Mouse (Mus musculus) cerebellum, adult 8-10 months (tissue): ENCODE measurements around the gene Diaph3.
"Not testable (repeated sequence)": the region's sequence is repeated elsewhere in the genome, so short reads cannot be mapped to it uniquely, and the experiment has no call there.

Experiments
- DNase-seq: peaks from one replicate; pipeline ENCODE4 v3.0.0; 2022

Gene Diaph3

DNA sequence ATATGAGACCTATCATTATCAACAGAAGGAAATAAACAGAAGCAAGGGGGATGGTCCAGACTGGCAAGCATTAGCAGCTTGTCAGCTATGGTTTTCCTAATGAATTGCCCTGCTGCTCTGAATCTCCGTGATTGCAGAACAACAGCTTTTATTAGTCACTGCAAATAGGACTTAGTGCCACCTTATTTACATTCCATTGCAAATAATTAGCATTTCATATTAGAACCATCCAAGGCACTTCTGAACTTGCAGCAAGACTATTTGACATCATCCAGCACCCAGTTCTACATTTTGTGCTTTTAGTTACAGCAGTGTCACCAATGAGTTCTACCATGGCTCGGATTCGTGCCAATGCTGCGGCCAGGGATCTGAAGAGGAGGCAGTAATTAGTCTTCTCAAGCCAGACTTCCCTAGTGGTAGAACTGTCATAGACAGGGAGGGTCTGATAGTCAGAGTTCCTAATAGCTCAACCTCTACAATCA is 411.4 kb downstream of the Diaph3 start:
- no peak for DNase-seq

GRCm38 (mm10) chr14:86727538-86728045 is 413.4 kb downstream of the Diaph3 start:
- DNase-seq = no peak

GRCm38 (mm10) chr14:86721768-86722167 is 419.3 kb downstream of the Diaph3 start:
- no peak for DNase-seq

DNA sequence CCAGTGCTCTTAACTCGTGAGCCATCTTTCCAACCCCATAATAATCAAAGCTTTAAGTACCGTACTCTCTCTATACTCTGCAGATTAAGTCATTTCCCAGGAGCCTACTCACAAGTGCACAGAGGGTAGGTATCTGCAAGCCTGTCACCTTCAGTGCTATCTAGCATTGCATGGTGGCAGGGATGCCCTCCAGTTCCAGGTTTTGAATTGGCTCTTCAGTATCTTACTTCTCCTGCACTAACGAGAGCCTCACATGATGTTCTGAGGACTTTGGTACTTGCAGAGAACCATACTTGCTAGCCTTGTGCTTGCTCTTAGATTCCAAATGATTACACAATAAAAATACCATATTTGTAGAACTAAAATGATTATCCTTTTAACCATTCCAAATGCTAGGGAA is 420.0 kb downstream of the Diaph3 start:
- DNase-seq = no peak

DNA sequence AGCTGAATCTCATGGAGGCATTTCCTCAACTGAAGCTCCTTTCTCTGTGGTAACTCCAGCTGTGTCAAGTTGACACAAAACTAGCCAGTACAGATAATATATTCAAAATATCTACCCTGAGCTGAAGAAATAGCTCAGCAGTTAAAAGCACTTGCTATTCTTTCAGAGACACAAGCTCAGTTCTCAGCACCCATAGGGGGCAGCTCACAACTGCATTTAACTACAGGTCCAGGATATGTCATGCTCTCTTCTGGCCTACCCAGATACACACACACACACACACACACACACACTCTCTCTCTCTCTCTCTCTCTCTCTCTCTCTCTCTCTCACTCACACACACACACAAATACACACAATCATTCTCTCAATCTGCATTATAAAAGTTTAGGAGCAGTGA is 420.6 kb downstream of the Diaph3 start:
- DNase-seq = not testable (repeated sequence)

DNA sequence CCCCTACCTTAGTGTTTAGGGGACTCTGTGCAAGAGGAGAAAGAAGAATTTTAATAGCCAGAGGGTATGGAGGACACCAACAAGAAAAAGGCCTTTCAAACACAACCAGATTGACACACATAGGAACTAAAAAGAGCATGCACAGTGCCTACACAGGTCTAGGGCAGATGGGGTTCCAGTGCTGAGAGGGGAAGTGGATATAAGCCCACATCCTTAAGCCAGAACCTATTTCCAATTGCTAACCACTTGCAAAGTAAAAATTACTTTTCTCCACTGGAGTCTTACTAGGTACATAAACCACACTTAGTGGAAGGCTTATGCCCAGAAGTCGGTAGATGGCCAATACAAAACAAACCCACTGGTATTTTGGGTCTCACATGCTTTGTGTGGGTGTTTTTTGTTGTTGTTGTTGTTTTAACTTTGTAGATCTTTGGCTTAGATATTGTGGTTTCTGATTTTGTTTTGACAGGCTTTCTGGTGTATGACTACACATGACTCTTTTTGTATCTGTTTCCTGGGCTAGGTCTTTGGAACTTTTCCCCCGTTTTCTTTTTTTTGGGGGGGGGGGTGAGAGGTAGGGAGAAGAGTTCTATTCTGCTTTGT is 426.8 kb downstream of the Diaph3 start:
- DNase-seq = no peak

DNA sequence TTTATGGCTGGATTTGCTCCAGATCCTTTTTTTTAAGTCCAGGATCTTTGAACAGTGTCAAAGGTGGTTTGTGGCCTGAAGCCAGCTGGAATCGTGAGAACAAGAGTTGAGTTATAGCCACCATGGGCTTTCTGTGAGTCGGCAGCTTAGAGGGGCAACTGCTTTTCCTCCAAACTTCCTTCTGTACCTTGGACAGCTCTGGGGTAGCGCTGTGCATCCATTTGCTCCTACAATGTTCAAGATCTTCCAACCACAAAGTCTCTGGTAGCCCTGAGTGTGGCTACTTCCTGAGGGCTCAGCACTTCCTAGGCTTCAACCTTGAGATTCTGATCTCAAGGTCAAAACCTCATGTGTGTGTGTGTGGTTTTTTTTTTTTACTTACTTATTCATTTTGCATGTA is 437.0 kb downstream of the Diaph3 start:
- no peak for DNase-seq

- DNase-seq = no peak
These were observed 439.9 kb downstream of the Diaph3 start for GRCm38 (mm10) chr14:86701145-86701544.

GRCm38 (mm10) chr14:86697887-86698286 is 443.1 kb downstream of the Diaph3 start:
- no peak for DNase-seq

GRCm38 (mm10) chr14:86692714-86693113 is 448.3 kb downstream of the Diaph3 start:
- no peak for DNase-seq

GRCm38 (mm10) chr14:86691298-86691697 is 449.7 kb downstream of the Diaph3 start:
- DNase-seq = no peak

DNA sequence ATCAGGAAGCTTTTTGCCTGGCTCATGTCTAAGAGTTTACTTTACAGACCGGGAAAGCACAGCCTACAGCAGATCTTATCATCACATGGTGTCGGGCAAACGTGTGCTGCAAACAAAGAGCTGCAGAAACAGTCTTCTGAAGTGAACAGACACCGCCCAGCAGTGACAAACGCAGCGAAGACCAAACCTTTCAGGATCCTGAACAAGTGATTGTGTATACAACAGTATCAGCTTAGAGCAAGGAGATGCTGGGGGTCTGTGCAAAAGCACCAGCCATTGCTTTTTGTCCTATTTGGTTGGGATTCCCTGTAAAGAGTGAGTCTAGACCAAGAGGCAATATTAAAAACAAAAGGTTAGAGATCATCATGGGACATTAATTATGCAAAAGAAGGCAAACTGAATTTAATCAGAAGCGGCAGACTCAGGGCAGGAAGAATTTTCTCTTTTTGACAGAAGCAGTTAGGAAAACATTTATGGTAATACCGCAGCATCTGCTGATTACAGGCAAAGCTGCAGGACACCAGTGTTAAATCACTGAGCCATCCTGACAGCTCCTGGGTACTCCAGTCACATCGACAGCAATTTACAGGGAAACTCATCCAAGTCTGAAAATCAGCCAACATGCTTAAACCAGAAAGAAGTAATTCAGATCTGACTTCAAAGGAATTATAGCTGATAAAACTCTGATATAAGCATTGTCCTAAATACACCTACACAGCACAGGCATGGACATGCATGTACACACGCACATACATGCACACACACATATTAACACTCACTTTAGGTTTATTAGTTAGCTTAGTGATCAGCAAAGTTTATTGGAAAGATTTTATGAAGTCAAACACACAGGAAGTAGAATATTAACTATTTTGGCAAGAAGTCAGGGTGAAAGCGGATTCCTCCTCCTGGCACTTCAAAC is 456.2 kb downstream of the Diaph3 start:
- no peak for DNase-seq

DNA sequence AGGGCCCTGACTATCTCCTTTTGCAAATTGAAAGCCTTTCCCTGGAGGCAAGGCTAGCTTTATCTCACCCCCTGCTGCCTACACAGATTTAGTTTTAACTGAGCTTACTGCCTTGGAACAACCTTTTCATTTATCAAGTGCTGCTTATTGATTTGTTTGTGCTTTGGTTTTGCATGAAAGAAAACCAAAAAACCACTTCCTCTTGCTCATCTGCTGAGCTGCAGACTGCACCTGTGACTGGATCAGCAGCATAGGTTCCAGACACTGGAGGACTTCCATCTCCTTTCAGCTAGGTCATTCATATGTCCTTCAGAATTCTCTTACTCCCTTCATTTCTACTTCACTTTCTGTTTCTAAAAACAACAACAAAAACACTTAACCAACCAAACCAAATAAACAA is 459.1 kb downstream of the Diaph3 start:
- no peak for DNase-seq

- DNase-seq = no peak
These were observed 462.0 kb downstream of the Diaph3 start for GRCm38 (mm10) chr14:86678992-86679391.

- DNase-seq = no peak
These were observed 462.8 kb downstream of the Diaph3 start for GRCm38 (mm10) chr14:86678179-86678780.

GRCm38 (mm10) chr14:86677015-86677414 is 464.0 kb downstream of the Diaph3 start:
- DNase-seq = no peak

GRCm38 (mm10) chr14:86675314-86675713 is 465.7 kb downstream of the Diaph3 start:
- no peak for DNase-seq

DNA sequence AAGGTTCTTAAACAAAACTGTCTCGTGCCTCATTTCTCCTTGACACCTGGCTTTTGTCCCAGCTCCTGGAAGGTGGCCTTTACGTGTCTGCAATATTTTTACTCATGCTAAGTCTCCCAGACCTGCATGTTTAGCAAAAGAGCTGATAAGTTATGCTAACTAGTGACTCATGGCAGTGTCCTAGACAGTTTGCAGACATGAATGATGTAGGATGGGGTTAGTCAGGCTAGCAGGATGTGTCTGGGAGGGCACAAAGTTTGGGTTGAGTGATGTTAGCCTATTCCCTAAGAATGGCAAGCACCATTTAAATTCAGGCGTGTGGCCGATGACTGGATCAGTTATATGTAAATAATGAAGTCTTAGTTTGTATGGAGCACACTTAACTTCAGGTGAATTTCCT is 478.2 kb downstream of the Diaph3 start:
- no peak for DNase-seq

GRCm38 (mm10) chr14:86660556-86660955 is 480.5 kb downstream of the Diaph3 start:
- DNase-seq = no peak

DNA sequence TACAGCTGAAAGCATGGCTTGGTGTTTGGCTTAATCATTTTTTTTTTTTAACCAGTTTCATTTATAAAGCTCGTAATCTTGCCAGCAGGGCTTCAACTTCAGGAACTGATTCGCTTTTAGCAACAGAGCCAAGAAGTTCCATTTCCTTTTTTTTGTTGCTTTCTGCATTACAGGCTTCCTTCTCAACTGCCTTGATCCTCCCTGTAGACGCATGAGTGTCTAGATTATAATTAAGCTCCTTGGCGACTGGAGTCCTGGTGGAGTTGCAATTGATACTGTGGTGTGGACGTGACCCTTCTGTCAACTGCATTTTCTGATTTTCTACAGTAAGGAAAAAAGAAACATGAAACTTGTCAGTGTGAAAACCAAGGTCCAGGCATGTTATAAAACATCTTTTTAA is 484.8 kb downstream of the Diaph3 start:
- DNase-seq = no peak

GRCm38 (mm10) chr14:86646499-86647120 is 494.4 kb downstream of the Diaph3 start:
- DNase-seq = no peak

DNA sequence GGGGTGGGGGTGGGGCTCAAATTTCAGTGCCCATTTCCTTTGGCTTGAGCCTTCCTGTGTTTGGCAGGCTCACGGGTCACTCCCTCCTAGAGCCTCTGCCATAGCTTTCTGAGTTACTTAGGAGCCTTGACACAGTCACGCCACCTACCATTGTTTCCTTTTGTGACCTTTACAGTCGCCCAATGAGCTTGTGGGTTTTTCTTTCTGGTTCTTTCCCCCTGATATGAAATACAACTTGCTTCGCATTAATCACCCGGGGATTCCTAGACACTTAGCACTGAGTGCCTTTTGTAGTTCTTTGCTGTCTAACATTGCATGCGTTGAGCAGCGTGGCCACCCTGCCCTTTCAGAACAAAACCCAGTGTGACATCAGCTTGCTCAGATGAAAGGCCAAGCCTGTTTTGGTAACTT is 498.2 kb downstream of the Diaph3 start:
- DNase-seq = no peak

- DNase-seq = no peak
These were observed 499.2 kb downstream of the Diaph3 start for GRCm38 (mm10) chr14:86641839-86642238.
